Mouse (Mus musculus): ENCODE measurements at regions not wholly inside any gene's neighbourhood (a gene's known extent, or its start where the extent isn't known, plus 50 kb on each side); places are given as distances from the start of the nearest gene placed in this dataset.

GRCm38 (mm10) chr9:116366713-116367112 lies 191.6 kb upstream of the Tgfbr2 start:
- no peak for DNase-seq (ENCODE audit: low spot score in 2 of 2)

DNA sequence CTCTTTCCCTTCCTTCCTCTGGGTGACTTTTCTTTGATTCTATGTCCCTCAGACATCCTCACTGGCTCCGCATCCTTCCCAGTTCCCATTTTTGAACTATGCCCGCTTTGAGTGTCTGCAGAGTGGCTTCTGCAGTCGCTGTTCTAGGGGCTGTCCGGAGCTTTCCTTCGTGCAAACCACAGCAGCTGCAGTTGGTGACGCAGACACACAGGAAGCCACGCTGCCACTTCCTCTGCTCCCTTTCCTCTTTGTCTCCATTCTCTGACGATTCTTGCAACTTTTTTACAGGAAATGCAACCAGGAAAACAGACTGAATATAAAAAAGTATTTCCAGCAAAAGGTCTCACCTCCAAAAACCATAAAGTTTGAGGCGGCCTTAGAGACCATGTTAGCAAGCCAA lies 191.0 kb upstream of the Tgfbr2 start:
- no peak for DNase-seq (ENCODE audit: low spot score in 2 of 2)

GRCm38 (mm10) chr9:116365701-116366100 lies 190.5 kb upstream of the Tgfbr2 start:
- DNase-seq (ENCODE audit: low spot score in 2 of 2) = no peak

GRCm38 (mm10) chr9:116365016-116365685 lies 190.0 kb upstream of the Tgfbr2 start:
- no peak for DNase-seq (ENCODE audit: low spot score in 2 of 2)

DNA sequence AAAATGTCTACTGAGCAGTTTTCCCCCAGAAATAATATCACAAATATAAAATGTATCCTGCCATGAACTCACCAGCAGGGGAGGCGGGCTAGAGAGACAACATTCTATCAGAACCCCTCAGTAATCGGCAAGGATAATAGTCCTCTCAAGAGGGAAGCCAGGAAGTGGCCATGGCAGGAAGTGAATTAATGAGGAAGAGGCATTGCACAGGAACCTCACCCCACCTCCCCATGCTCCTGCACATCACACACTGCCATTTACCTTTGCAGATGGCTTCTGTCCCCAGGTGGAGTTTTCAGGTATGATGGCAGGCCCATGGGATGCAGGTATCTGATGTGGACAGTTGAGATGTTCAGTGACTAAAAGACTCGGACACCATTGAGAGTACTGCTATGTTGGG lies 185.9 kb upstream of the Tgfbr2 start:
- no peak for DNase-seq (ENCODE audit: low spot score in 2 of 2)

GRCm38 (mm10) chr9:116354056-116354732 lies 179.0 kb upstream of the Tgfbr2 start:
- DNase-seq (ENCODE audit: low spot score in 2 of 2) = no peak

DNA sequence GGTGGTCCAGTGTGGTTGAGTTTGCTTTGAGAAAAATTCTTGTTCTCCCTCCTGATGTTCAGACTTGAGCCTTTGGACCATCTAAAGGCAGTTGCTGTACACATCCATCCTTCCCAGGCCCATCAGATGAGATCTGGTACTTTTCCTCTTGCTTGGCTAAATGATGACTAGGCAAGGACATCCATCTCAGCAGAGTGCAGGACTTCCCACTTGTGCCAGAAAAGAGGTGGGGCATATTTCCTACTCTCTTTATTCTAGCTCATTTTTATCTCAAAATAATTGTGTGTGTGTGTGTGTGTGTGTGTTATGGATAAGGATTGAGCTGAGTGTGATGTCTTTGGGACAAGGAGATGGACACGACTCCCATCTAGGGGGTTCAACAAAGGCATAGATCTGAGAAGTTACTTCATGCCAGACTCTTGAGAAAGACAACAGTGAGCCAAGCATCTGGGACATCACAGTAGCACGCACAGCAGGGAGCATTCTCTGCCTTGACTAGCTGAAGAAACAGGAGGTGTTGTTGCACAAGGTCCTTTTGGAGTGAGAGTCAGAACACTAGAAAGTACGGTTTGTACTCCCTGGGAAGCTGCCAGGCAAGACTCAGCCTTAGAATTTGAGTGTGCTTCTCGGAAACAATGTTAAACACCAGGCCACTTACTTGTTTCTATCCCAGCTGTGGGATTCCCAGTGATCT lies 177.8 kb upstream of the Tgfbr2 start:
- no peak for DNase-seq (ENCODE audit: low spot score in 2 of 2)

- DNase-seq (ENCODE audit: low spot score in 2 of 2) = no peak
Observed at GRCm38 (mm10) chr9:116350804-116351547, 175.8 kb upstream of the Tgfbr2 start.

DNA sequence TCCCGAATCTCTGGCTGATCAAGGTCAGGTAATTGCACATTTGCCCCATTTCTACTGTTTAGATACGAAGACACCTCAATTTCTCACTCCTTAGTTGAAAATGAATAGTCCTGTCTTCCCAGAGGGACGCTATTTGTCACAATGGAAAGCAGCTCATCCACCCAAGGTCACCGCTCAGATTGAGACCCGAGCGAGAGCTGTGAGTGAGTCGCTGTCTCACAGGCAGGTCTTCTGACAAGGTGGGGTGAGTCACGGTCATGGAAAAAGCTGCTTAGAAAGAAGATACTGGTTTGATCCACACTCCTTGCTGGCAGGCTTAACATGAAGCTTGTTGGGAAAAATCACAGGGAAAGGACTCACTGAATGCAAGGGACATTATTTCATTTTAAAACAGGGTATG lies 171.9 kb upstream of the Tgfbr2 start:
- DNase-seq (ENCODE audit: low spot score in 2 of 2) = no peak

DNA sequence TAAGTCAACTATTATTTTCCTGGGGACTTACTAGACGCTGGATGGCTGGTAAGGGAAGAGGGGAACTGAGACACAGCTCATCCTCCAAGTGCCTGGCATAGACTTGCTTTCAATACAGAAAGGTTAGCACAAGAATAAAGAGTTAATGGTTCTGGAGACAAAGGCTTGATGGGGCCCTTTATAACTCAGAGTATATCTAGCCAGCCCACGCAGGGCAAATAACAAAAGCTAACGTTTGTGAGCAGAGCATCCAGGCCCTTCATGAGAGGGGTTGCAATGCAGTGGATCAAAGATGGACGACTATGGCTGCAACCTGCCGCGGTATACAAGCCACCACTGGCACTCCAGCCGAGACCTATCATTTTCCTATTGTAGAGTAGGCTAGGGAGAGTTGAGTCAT lies 171.3 kb upstream of the Tgfbr2 start:
- DNase-seq (ENCODE audit: low spot score in 2 of 2) = no peak

DNA sequence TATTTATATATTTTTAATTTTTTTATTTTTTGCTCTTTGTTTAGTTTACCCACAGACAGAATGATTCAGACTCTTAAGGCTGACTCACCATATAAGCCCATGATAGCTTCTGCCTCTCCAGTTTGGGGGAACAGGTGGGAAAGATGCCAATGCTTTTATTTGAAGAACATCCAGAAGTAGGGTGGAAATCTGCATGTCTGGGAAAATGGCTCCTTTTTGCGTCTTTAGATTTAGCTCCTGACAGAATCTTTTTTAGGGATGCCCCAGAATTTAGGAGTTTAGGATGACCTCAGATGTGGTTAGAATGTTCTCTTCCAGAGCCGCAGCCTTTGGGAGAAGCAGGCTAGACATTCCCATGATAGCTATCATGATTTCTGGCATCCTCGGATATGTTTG lies 167.9 kb upstream of the Tgfbr2 start:
- no peak for DNase-seq (ENCODE audit: low spot score in 2 of 2)

- DNase-seq (ENCODE audit: low spot score in 2 of 2) = no peak
Observed at GRCm38 (mm10) chr9:116342446-116343085, 167.4 kb upstream of the Tgfbr2 start.

DNA sequence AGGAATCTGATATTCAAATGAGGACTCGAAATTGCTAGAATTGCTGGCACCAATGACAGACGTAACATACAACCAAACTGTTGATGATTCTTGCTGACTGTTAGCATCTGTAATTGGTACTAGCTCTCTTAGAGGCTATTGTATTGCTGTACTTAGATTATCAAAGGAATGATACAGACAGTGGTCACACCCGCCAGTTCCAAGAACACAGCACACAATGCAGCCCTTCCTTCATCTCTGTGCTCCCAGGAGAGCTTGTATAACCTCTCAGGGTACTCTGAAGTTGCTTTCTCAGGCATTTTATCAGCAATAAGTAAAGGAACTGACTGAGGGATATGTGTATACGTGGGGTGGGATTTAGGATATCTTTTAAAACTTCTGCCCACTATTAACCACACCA lies 166.8 kb upstream of the Tgfbr2 start:
- no peak for DNase-seq (ENCODE audit: low spot score in 2 of 2)

DNA sequence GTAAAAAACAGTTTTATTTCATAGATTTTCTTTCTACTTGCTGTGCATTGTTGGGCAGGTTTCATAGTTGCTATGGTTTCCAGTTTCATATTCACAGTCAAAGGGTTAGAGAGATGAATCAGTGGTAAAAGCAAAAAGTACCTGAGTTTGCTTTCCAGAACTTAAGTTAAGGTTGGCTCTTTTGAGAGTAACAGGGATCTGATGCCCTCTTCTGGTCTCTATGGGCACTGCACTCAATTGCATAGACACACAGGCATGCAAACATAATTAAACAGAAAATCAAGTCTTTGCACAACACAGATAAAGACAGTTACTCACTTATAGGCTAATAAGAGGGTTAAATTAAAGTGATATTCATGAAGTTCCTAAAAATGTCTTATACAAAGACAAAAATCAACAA lies 165.8 kb upstream of the Tgfbr2 start:
- no peak for DNase-seq (ENCODE audit: low spot score in 2 of 2)

- DNase-seq (ENCODE audit: low spot score in 2 of 2) = no peak
Observed at GRCm38 (mm10) chr9:116338729-116339100, 163.6 kb upstream of the Tgfbr2 start.

- no peak for DNase-seq (ENCODE audit: low spot score in 2 of 2)
Observed at GRCm38 (mm10) chr9:116338093-116338728, 163.1 kb upstream of the Tgfbr2 start.

DNA sequence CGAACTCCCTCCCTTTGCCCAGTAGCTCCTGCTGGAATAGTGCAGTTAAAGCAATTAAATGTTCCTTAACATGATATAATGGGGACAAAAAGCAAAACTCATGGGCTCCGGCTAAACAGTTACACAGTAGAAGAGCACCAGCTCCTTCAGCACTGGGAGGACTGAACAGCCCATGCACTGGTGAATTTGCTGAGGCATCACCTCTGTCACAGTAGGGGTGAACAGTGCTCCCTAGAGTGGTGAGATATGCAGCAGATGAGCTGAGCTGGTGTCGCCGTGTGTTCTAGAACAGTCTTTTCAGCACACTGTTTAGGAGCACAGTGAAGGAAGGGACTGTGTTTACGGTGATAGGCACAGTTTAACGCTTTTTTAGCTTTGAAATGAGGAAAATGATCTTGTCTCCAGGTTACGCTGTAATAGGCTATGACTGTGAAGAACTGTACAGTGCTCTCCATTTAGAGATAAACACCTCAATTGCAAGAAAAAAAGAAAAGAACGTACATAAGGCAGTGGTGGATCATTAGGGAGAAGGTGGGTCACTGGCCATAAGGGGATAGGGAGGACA lies 162.4 kb upstream of the Tgfbr2 start:
- no peak for DNase-seq (ENCODE audit: low spot score in 2 of 2)

DNA sequence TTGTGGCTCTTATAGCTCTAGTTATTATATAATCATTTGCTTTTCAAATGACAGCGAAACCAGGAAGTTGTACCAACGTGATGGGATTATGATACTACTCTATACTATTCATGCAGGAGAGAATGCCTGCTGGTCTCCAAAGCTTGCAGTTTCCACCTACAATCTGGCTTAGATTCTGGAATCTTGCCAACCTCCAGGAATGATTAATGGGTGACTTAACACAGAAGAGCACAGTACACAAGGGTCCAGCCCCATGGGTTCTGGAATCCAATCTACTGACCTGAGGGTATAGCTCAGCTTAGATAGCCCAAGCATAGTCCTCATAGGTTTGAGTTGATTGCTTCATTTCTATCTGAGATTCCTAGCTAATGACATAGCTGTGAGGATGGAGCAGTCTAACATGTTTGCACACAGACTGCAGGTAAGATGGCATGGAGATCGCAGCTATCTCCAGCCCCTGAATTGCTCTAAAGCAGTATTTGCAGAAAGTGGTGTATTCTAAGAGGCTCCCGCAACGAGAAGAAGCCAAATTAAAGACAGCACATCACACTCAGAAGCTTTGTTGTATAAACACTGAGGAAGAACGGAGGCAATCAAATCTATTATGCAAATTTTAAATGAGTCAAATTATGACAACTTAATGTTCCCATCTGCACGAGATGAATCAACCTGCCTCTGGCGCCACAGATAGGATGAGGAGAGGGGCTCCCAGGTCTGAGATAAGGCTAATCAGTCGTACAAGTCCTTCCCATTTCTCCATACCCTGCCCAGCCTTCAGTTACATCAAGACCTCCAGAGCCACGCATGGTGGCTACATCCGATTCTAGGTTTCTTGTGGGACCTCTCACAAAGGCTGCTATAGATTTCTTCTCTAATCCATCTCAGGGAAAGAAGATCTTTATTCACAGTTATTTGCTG lies 160.7 kb upstream of the Tgfbr2 start:
- DNase-seq (ENCODE audit: low spot score in 2 of 2) = no peak

DNA sequence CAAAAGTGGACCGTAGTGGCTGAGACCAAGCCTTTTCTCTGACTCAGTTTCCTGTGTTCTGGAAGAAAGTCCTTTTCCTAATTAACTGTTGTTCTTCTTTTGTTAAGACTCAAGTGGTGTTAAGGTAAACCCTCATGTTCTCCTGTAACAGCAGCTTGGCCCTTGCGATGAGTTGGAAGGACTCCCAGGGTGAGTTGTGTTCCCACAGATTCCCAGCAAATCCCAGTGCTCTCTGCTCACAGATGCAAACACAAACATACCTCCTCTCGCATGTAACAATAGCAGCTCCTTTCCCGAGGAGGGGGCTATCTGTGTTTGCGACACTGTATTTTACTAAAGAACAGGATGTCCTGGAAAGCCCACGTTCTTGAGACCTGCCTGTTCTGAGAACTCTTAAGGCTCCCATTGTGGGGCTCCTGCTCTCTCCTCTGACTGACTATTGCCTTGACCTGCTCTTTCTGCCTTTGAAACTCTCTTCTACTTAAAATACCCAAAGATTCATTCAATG lies 158.8 kb upstream of the Tgfbr2 start:
- DNase-seq (ENCODE audit: low spot score in 2 of 2) = no peak
